Mouse (Mus musculus): ENCODE measurements around the gene Fnip1.
A peak's percentile ranks its signal among the peaks of the same experiment; 100 is the strongest.
"Not testable (repeated sequence)": the region's sequence is repeated elsewhere in the genome, so short reads cannot be mapped to it uniquely, and the experiment has no call there.

The Fnip1 gene

GRCm38 (mm10) chr11:54437823-54438337 lies at the start of gene Fnip1:
Gene Fnip1 (plus strand): TSS chr11:54438199.
- peak; percentile 94 for DNase-seq (ENCODE audit: low spot score in 2 of 2)

- DNase-seq (ENCODE audit: low spot score in 2 of 2): no peak
Observed at GRCm38 (mm10) chr11:54390386-54390785, 47.6 kb upstream of the Fnip1 start.

GRCm38 (mm10) chr11:54391326-54391725 lies 46.7 kb upstream of the Fnip1 start:
- DNase-seq (ENCODE audit: low spot score in 2 of 2): no peak

GRCm38 (mm10) chr11:54396686-54397085 lies 41.3 kb upstream of the Fnip1 start:
- no peak for DNase-seq (ENCODE audit: low spot score in 2 of 2)

- no peak for DNase-seq (ENCODE audit: low spot score in 2 of 2)
Observed at GRCm38 (mm10) chr11:54398058-54398457, 39.9 kb upstream of the Fnip1 start.

- DNase-seq (ENCODE audit: low spot score in 2 of 2): not testable (repeated sequence)
Observed at GRCm38 (mm10) chr11:54400803-54401202, 37.2 kb upstream of the Fnip1 start.

- DNase-seq (ENCODE audit: low spot score in 2 of 2): no peak
Observed at GRCm38 (mm10) chr11:54404885-54405284, 33.1 kb upstream of the Fnip1 start.

- DNase-seq (ENCODE audit: low spot score in 2 of 2): no peak
Observed at GRCm38 (mm10) chr11:54406930-54407546, 31.0 kb upstream of the Fnip1 start.

- DNase-seq (ENCODE audit: low spot score in 2 of 2): no peak
Observed at GRCm38 (mm10) chr11:54410612-54411011, 27.4 kb upstream of the Fnip1 start.

- DNase-seq (ENCODE audit: low spot score in 2 of 2): no peak
Observed at GRCm38 (mm10) chr11:54413017-54413416, 25.0 kb upstream of the Fnip1 start.

GRCm38 (mm10) chr11:54423007-54423406 lies 15.0 kb upstream of the Fnip1 start:
- DNase-seq (ENCODE audit: low spot score in 2 of 2): no peak

GRCm38 (mm10) chr11:54426267-54426666 lies 11.7 kb upstream of the Fnip1 start:
- DNase-seq (ENCODE audit: low spot score in 2 of 2): no peak

GRCm38 (mm10) chr11:54427138-54427537 lies 10.9 kb upstream of the Fnip1 start:
- no peak for DNase-seq (ENCODE audit: low spot score in 2 of 2)

- DNase-seq (ENCODE audit: low spot score in 2 of 2): no peak
Observed at GRCm38 (mm10) chr11:54427695-54428352, 10.2 kb upstream of the Fnip1 start.

- no peak for DNase-seq (ENCODE audit: low spot score in 2 of 2)
Observed at GRCm38 (mm10) chr11:54429224-54429623, 8.8 kb upstream of the Fnip1 start.

- no peak for DNase-seq (ENCODE audit: low spot score in 2 of 2)
Observed at GRCm38 (mm10) chr11:54435797-54436196, 2.2 kb upstream of the Fnip1 start.

GRCm38 (mm10) chr11:54437310-54437822 lies 633 bp upstream of the Fnip1 start:
- DNase-seq (ENCODE audit: low spot score in 2 of 2): no peak

- DNase-seq (ENCODE audit: low spot score in 2 of 2): peak; percentile 49 to 55
Observed at GRCm38 (mm10) chr11:54438366-54438781, 375 bp downstream of the Fnip1 start.

GRCm38 (mm10) chr11:54438991-54439690 lies 1.1 kb downstream of the Fnip1 start:
- no peak for DNase-seq (ENCODE audit: low spot score in 2 of 2)

- no peak for DNase-seq (ENCODE audit: low spot score in 2 of 2)
Observed at GRCm38 (mm10) chr11:54439691-54440029, 1.7 kb downstream of the Fnip1 start.

- DNase-seq (ENCODE audit: low spot score in 2 of 2): not testable (repeated sequence)
Observed at GRCm38 (mm10) chr11:54450757-54451156, 12.8 kb downstream of the Fnip1 start.

- DNase-seq (ENCODE audit: low spot score in 2 of 2): no peak
Observed at GRCm38 (mm10) chr11:54454516-54454915, 16.5 kb downstream of the Fnip1 start.

GRCm38 (mm10) chr11:54456875-54457274 lies 18.9 kb downstream of the Fnip1 start:
- DNase-seq (ENCODE audit: low spot score in 2 of 2): no peak
